Mouse (Mus musculus): ENCODE measurements at regions not wholly inside any gene's neighbourhood (a gene's known extent, or its start where the extent isn't known, plus 50 kb on each side); places are given as distances from the start of the nearest gene placed in this dataset.

DNA sequence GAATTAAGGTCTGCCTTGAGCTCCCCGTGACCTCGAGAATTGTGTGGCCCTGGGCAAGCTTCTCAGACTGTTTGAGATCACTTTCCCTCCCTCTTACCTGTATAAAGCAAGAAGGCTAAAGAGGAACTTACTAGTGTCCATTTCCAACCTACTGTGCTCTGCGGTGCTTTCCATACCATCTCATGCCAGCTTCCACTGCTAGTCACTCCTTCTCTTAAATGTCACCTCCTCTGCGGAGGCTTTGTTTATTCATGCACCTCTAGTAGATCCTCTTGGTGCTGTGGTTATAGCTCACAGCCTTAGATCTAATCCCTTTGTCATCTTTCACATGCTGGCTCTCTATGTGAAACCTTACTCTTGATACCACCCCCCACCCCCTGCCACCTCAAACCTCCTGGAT is 2310.3 kb upstream of the Lrrc6 start:
- DNase-seq (ENCODE audit: low read depth, low spot score): no peak
- 77% methylated on average over 4 of the region's 4 CpGs for WGBS

DNA sequence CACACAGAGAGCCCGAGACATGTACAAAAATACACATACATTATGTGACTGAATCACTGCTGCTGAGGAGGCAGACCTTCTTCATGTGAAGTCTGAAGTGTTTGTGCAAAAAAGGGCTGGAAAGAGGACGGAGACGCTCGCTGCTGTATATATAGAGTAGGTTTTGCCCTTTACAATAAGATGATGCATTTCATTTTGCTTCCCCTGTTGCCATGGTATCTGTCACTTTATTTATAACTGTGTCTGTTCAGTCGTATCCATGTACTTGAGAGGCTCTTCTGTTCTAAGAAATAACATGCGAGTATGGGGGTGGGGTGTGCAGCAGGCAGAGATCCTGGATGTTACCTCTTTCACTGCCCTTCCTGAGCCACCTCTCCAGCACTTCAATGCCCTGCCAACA is 2309.9 kb upstream of the Lrrc6 start:
- 68% methylated on average over 6 of the region's 6 CpGs for WGBS
- no peak for DNase-seq (ENCODE audit: low read depth, low spot score)

DNA sequence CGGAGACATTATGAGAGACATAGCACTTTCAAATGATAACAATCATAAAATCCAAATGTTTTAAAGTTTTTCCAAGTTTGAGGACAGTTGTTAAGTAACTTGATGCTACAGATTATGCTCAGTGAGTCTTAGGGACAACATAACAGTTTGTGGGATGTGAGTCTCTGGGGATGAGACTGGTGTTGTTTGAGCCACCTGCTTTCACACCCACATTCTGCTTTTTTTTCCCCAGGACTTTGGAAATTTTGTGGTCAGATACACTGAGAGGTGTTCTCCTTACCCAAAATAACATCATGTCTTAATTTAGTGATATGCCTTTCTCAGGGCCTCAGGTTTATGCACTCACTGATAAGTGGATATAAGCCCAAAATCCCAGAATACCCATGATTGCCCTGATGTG is 2307.5 kb upstream of the Lrrc6 start:
- WGBS: 80% methylated on average over 1 of the region's 1 CpGs

DNA sequence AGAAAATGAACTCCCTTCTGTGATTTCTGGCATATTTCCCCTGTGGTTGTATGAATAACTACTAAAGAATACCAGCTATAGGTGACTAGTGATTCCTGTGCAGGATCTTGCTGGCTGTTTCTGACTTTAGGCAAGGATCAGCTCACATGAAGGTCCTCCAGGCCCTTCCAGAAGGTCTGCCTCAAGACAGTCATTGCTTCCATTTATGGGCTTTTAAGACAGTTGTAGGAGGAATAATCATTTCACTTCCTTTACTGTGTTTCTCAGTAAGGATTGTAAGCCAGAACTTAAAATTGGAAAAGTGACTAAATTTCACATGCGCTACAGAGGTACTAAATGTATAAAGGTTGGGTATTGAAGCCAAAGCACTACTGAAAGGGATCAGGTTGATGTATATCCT is 2303.5 kb upstream of the Lrrc6 start:
- WGBS: 96% methylated on average over 1 of the region's 1 CpGs
- no peak for DNase-seq (ENCODE audit: low read depth, low spot score)

More for the DNA sequence above, 2307.5 kb upstream of the Lrrc6 start:
- no peak for DNase-seq (ENCODE audit: low read depth, low spot score)

DNA sequence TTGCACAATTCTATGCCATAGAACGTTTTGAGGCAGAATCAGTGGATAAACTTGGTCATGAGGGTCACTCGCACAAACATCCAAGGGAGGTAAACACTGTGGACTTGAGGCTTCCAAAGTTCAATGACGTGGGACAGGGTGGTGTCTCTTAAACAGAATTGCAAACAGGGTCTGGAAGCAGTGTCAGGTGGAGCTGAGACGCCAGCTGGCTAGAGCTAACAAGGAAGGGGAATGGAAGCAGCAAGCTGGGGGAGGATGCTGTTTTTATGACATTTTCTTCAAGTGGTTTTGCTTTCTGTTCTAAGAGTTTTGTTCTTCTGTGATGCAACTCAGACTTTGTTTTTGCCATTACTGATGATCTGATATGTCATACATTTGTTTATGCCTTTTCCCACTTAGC is 2301.1 kb upstream of the Lrrc6 start:
- no peak for DNase-seq (ENCODE audit: low read depth, low spot score)
- WGBS: 58% methylated on average over 4 of the region's 4 CpGs

DNA sequence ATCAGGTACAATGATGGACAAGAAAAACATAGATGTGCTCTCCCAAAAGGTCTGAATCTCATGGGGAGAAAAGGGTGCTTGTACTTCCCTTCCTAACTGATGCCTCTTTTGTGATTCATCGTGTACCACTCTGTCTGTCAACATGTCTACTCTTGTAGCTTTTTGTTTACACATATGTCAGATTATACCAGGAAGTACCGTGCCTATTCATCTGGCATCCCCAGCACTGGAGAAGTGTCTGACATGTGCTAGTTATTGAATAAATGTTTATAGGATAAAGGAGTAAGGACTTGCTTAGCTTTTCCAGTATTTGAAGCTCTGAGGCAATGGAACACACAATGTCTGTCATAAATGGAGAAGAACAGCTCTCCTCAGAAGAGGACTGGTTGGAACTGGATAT is 2296.7 kb upstream of the Lrrc6 start:
- 56% methylated on average over 2 of the region's 2 CpGs for WGBS
- no peak for DNase-seq (ENCODE audit: low read depth, low spot score)

DNA sequence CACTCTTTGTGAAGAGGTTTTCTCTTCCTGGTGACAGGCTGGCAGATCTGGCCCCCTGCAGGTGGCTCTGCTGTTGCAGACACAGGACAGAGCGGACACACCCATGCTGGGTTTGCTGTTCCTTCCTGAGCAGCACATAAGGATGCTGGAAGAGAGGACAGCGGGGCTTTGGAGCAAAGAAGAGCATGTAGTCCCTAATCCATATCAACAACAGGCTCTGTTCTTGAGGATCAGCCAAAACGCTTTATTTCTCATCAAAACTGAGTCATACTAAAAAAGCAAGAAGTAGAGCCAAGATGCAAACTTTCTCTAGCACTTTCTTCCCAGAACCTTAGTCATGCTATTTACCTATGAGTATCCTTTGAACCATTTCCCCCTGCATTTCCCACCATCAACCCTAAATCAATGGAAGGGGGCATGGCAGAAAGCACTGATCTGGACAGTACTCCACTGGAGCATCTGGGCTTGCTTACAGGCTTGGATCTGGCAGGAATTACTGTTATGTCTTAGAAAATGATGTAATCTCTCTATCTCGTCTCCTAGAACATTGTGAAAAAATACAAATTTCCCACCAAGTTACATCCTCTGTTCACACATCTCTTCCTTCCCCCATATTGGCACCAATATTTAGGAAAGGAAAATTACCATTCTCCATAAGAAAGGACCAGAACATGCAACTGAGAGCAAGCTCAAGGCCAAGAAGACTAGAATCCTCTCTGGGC is 2294.7 kb upstream of the Lrrc6 start:
- no peak for DNase-seq (ENCODE audit: low read depth, low spot score)
- WGBS: 54% methylated on average over 4 of the region's 4 CpGs

DNA sequence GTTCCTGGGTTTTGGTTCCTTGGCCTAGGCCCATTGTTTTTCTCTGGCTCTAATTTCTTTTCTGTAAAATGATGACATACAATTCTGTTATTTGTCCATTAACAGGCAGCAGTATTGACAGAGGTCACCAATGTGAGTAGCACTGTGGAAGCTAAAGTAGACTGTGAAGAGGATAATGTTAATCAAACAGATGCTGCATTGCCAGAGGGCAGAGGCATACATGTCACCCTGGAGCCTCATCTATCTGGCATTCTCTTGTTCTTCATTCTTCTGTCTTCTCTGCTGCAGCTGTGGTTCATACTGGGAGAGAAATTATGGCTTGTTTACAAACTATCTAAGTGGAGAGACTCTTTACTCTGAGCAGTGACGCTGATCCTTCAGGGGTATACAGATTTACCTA is 2259.2 kb upstream of the Lrrc6 start:
- 39% methylated on average over 1 of the region's 1 CpGs for WGBS
- no peak for DNase-seq (ENCODE audit: low read depth, low spot score)

DNA sequence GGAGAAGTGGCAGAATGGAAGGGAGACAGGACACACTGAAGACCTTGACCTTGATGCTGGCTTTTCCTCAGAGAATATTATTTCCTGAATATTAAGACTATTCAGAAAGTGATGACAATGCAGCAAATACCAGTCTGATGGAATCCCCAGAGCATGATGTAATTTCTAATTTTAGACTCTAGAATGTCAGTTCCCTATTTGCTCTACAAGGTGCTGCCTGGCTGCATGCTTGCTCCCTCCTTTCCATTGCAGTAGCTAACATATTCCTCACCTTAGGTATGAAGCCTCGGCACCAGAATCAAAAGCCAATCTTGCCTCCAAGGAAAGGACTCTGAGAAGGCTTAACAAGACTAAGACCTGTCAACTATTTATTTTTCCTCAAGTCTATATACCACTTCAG is 2254.5 kb upstream of the Lrrc6 start:
- WGBS: 82% methylated on average over 1 of the region's 1 CpGs
- DNase-seq (ENCODE audit: low read depth, low spot score): no peak

DNA sequence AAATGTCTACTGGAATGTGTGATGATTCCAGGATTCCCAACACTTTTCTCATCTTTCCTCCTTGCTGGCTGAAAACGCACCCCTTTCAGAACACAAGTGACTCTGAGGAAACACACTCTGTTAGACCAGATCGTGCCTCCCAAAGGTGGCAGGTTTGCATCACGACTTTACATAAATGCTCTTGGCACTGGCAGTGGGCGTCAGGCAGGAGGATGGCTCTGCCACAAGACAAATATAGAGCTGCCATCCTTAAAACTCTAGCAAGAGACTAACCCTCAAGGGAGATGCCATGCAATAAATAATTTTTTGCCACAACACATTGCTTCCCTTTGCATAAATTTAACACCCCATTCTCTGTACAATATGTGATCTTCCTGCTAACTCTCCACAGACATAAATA is 2254.1 kb upstream of the Lrrc6 start:
- 74% methylated on average over 4 of the region's 4 CpGs for WGBS
- no peak for DNase-seq (ENCODE audit: low read depth, low spot score)

DNA sequence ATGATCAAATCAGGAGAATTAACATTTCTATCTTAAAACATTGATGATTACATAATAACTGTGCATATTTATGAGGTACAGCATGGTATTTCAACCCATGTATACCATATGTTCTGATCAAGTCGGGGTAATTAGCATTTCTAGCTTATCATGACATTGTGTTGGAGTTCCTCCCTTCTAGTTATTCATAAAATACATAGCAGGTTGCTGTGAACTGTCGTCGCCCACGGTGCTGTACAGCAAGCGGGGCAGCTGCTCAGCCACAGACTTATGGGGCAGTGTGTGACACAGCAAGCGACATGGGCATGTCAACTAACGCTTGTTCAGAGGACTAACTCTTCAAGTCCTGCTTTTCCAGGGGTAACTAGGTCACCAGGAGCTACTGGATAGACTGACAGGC is 2238.6 kb upstream of the Lrrc6 start:
- DNase-seq (ENCODE audit: low read depth, low spot score): no peak
- 82% methylated on average over 7 of the region's 7 CpGs for WGBS

DNA sequence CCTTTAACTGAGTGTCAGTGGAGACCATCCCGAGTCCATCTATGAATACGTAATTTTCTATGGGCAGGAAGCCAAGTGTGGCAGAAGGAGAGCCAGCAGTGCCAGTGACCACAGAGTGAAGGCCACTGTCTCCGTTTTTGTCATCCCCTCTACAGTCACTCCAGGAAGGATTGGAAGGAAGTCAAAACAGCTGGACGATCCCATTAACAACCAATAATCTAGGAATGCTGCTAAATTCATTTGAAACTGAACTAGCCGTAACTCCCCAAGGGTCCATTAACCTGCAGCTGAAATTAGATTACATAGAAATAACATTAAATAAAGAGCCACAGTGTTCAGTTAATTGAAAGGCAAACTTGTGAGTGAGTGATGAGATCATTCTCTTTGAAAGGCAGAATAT is 2220.5 kb upstream of the Lrrc6 start:
- no peak for DNase-seq (ENCODE audit: low read depth, low spot score)
- WGBS: 62% methylated on average over 5 of the region's 5 CpGs

DNA sequence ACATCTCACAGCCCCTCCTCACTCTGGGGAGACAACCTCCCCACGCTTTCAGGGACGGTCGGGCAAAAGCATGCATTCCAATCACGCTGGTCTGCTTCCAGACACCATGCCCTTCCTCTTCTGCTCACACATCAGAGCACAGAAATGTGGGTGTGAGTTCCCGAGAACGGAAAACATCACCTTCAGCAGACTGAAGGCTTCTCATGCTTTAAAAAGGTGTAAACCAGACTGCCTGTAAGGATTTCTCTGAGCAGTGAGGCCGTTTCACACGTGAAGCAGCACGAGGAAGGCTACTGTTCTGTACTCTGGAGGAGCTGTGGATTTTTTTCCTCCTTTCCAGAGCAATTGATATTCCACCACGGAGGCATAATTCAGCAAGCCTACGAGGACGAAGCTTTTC is 2218.8 kb upstream of the Lrrc6 start:
- 69% methylated on average over 12 of the region's 12 CpGs for WGBS
- DNase-seq (ENCODE audit: low read depth, low spot score): no peak

DNA sequence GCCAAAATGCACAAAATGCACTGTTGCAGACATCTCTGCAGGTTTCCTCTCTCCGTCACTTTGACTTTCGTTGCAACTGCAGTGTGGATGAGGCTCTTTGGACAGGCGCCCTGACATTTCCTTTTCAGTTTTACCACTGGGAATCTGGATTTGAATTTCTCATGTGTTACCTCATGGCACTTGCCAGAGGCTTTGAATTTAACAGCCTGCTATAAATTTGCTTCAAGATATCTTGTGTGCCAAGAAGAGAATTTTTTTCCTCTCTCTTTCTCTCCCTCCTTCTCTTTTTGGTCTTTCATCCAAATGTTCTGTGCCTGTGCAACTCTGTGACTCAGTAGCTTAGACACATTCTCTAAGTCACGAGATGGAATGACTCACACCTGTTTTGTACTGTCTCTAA is 2213.6 kb upstream of the Lrrc6 start:
- WGBS: 67% methylated on average over 4 of the region's 4 CpGs
- DNase-seq (ENCODE audit: low read depth, low spot score): no peak

DNA sequence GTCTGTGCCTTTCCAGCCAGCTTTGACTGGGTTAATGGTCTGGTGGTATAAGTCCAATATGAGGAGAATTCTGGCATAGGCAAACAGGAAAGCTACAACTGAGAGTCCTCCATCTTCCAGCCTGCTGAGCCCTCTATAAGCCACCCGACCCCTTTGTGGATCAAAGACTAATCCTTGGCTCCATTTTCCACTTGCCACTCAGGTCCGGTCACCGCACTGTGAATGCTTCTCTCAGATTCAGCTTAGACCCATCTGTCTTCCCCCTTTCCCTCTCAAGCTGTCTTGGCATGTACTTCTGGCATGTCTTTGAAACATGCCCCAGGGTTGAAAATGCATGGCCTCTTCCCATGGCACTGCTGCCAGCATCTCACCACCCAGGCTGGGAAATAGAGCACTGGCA is 2206.6 kb upstream of the Lrrc6 start:
- WGBS: 81% methylated on average over 3 of the region's 3 CpGs
- DNase-seq (ENCODE audit: low read depth, low spot score): no peak

DNA sequence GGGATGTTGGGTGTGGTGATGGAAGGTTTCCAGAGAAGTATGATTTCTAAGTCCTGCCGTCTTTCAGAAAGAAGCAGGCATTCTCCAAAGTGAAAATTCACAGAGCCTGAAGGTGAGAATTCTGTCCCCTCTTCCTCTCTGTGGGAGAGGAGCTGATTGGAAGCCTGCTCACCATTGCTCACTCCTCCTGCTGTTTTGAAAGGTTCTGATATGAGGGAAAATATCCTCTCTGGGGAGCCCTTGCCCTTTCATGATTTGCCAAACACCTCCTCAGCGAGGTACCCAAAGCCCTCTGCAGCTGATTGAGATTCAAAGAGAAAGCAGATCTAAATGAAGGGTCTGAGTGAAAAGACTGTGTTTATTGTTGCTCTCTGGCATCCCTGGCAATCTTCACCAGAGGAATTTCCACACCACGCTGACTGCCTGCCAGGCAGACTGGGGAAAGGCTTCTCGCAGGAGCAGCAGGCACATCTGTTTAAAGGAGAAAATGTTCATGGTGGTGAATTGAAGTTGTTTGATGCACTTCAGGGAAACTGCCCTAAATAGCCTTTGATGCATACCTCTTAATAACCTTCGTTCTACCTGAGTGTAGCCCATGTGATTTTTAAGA is 2194.4 kb upstream of the Lrrc6 start:
- no peak for DNase-seq (ENCODE audit: low read depth, low spot score)
- 39% methylated on average over 5 of the region's 5 CpGs for WGBS

DNA sequence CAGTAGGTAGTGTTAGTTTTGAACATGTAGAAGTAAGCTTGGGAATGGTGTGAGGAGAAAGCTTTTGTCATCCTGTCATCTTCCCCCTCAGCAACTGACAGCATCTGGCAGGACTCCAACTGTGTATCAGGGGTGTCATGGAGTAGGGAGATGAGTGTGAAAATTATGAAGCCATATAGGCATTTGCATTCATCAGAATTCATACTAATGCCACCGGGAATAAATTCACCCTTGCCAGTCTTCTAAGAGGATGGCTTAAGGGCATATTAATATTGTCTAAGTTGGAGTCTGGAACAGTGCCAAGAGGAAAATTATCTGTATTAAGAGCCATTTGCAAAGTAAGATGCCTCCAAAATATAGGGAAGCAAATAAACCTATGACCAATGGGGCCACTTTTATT is 2166.8 kb upstream of the Lrrc6 start:
- WGBS: 85% methylated on average over 1 of the region's 1 CpGs
- no peak for DNase-seq (ENCODE audit: low read depth, low spot score)

DNA sequence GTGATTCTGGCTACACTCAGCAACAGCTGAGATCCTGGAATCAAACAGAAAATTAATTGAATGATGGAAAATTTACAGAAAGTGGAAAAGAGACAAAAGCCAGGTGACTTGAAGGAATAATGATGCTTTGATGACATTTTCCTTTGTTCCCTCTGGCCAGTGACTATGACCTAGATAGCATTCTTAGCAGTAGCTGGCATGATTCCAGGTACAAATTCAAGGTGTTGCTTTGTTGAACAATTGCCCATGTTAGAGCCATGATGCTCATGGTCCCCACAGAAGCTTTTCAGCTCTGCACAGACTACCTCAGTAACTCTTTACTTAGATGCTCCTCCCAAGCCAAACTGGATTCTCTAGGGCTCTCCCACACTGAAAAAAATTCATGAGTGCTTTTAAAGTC is 2164.6 kb upstream of the Lrrc6 start:
- no peak for DNase-seq (ENCODE audit: low read depth, low spot score)

DNA sequence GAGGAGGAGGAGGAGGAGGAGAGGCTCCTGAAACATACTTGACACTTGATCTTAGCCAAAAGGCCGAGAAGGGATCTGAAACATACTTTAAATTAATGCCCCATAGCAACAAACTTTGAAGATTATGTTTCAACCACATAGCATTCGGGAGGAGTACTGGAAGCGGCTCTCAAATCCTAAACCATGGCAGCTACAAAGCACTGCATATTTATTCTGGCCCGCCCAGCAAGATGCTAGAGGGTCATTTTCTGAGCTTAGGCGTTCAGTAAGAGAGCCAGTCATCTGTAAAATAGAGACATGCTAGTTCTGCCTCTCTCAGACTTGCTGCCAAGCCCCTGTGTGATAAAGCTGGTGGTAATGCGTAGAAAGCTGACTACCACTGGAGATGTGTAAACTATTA is 2156.0 kb upstream of the Lrrc6 start:
- 60% methylated on average over 6 of the region's 6 CpGs for WGBS
- no peak for DNase-seq (ENCODE audit: low read depth, low spot score)

DNA sequence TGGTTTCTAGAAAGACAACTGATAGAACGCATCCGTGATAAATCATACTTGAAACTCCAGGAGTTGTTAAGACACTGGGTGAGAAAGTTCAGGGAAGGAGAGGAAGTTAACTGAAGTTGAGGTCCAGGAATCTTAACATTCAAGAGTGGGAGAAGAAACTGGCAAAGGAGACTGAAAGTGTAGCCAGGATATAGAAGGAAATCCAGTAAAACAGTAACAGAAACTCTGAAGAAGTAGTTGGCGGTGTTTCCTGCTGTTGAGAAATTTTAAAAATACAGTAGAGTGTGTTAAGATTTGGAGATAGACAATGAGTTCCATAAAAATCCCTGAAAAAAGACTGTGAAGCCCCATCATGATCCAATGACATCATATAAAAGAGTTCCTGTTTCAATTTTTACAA is 2154.3 kb upstream of the Lrrc6 start:
- no peak for DNase-seq (ENCODE audit: low read depth, low spot score)
- 85% methylated on average over 3 of the region's 3 CpGs for WGBS

DNA sequence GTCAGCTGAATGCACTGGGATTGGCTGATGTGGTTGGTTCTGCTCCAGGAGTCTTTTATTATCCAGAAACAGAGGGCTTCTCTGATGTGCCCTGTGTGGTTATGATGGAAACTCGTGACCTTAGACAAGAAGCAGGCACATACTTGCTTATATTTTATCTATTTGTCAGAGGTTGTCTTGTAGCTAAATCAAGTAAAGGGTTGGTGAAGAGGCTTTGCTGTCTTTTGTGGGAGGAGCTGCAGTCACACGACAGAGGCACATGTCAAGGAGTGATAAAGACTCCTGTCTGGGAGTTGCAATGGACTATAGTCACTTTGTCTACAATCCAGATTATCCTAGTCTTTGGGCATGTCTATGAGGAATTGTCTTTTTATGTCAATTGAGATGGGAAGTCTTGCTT is 2149.9 kb upstream of the Lrrc6 start:
- WGBS: 61% methylated on average over 2 of the region's 2 CpGs

DNA sequence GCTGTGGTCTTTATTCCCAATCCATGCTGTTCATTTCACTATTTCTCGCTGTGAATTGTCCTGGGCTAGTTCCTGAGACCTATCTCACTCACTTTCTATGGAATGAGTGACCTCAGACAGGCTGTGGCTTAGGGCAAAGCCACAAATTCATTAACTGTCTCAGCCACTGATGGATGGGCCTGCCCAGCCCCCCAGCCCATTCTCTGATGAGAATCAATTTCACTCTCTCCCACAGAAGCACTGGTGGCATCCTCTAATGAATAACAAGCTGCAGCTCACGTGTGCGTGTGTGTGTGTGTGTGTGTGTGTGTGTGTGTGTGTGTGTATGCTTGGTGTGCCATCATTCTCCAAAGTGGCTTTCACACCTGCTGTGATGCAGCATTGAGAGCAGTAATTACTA is 2149.3 kb upstream of the Lrrc6 start:
- 70% methylated on average over 3 of the region's 3 CpGs for WGBS
- DNase-seq (ENCODE audit: low read depth, low spot score): no peak

More for the DNA sequence above, 2149.9 kb upstream of the Lrrc6 start:
- DNase-seq (ENCODE audit: low read depth, low spot score): no peak

Measured in large intestine, adult 2 months (tissue).